Mouse (Mus musculus) cortical plate, adult 2 months (tissue): ENCODE results near the gene Mcm3. TPM values are rescaled to one million over a fixed set of nuclear protein-coding genes. Genes with fewer than 3 reads are reported as not detected.
"Not testable (repeated sequence)": the region's sequence is repeated elsewhere in the genome, so short reads cannot be mapped to it uniquely, and the experiment has no call there.

ENCODE experiments used
- H3K27ac ChIP-seq: fragments of 200-500 bp; 2 replicates; pipeline ENCODE4 v1.5.1; 2012; ENCODE audit warnings: low read length, control low read depth, inconsistent platforms; ENCODE audit not compliant: insufficient read depth
- H3K4me1 ChIP-seq: fragments of 200-500 bp; 2 replicates; pipeline ENCODE4 v1.6.1; 2011; ENCODE audit warnings: low read length; ENCODE audit not compliant: control insufficient read depth, insufficient read depth
- H3K4me3 ChIP-seq: fragments of 200-500 bp; 2 replicates; pipeline ENCODE4 v1.5.1; 2011; ENCODE audit warnings: mild to moderate bottlenecking, low read length, control low read depth; ENCODE audit not compliant: insufficient read depth
- CTCF ChIP-seq: fragments of 200-500 bp; IDR thresholded peaks from 2 replicates; pipeline ENCODE4 v1.5.1; 2011; ENCODE audit warnings: mild to moderate bottlenecking, control low read depth, low read length; ENCODE audit not compliant: insufficient read depth; ENCODE audit errors: extremely low read depth
- POLR2A ChIP-seq: fragments of 200-500 bp; IDR thresholded peaks from 2 replicates; pipeline ENCODE4 v1.6.1; 2011; ENCODE audit warnings: mild to moderate bottlenecking, low read length, control low read depth; ENCODE audit not compliant: insufficient read depth; ENCODE audit errors: extremely low read depth
- polyA plus RNA-seq: library from polyadenylated mRNA; depleted of rRNA; stranded (reverse); fragments of >200 nt; gene quantifications from 2 replicates; pipeline ENCODE4 v1.2.3, GENCODE M21; 2012; rRNA removed

The Mcm3 gene
- polyA plus RNA-seq, 1 experiment, result 3.3 TPM

DNA sequence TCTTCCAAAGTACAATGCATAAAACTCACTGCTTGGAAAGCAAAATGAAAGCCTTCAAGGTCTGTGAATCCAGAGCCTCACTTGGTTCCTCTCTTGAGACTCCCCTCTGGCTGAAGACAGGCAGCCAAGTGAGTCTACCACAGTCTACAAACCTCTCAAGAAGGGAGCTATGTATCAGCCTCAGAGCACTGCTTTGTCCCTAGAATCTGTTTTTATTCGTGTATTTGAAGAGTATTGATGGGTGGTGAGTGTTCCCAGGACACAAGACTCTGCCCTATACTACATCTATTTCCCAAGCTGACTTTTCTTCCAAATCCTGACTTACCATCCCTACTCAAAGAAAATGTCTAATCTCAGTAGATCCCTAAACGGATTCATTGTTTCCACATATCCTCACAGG lies 41.7 kb downstream of the Mcm3 start:
- TF ChIP-seq CTCF (no peak), POLR2A (no peak)
- Histone ChIP-seq H3K4me3 (no peak overlapping the region), H3K4me1 (no peaks in the 10 kb centered on the region), H3K27ac (no peak overlapping the region)

DNA sequence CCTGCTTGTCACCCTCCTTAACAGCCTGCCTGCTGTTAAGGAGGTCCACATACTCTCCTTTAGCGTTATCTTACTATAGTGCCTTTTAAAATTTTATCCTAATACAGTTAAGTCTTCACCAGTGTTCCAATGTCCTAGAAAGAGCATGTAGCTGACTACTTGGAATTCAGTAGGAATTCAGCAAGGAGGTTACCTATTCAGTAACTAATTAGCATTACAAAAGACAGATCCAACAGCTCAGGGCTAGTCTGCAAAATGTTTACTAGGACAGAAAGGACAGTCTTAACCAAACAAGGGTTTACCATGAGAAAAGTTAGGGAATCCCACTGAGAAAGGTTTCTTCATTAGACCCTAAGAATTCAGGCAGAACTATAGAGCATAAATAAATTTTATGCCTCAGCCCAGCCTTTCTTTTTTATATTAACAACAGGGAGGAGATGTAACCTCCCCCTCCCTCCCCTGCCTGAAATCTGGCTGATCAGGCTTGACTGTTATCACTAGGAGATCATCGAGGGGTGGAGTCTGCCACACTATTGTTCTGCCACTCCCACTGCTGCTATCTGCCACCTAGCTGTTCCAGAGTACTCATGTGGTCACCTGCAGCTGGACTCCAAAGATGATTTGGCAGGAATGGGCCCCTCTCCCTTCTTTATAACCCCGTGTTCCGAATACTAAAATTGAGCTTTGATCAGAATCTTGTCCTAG lies 45.9 kb downstream of the Mcm3 start:
- not testable (repeated sequence) for H3K27ac ChIP-seq, H3K4me3 ChIP-seq, H3K4me1 ChIP-seq

DNA sequence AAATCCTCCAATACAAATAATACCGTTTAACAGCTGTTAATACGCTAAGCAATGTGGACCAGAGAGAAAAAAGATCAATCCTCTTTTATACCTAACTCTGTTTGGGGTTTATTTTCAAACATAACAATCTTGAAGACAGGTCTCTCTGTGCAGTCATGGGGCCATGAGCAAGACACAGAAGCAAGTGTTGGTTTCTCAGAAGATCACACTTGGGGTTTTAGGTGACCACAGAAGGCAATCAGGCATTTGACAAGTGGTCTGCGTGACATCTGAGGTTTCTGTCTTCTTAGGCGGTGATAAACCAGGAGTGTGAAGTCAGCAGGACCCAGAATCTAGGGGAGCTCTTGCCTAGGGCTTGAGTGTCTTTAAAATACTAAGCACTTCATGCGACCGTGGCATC lies 53.6 kb downstream of the Mcm3 start:
- no peaks in the 10 kb centered on the region for H3K4me1 ChIP-seq
- no peak overlapping the region for H3K4me3 ChIP-seq
- no peak overlapping the region for H3K27ac ChIP-seq
- TF ChIP-seq CTCF, result no peak
- no peak for TF ChIP-seq POLR2A

DNA sequence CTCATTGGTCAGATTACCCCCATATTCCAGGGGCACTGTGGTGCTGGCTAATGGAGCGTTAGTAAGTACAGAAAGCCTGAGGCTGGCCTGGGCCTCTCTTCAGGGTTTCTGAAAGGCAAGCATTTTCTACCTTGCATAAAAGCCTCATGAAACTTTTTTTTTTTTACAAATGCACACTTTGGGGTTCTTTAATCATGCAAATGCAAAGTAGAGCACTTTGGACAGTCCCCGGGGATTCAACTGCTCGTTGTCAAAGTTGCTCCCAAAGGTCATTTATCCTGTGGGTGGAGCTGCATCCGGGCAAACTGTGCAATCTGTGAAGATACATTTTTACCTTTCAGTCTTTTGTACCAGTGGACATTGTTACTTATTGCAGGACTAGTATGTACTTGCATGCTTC lies 58.7 kb downstream of the Mcm3 start:
- peaks cover 2% of the 10 kb centered on the region for H3K4me1 ChIP-seq
- no peak overlapping the region for H3K4me3 ChIP-seq
- no peak for TF ChIP-seq POLR2A
- TF ChIP-seq CTCF, result no peak
- no peak overlapping the region for H3K27ac ChIP-seq

DNA sequence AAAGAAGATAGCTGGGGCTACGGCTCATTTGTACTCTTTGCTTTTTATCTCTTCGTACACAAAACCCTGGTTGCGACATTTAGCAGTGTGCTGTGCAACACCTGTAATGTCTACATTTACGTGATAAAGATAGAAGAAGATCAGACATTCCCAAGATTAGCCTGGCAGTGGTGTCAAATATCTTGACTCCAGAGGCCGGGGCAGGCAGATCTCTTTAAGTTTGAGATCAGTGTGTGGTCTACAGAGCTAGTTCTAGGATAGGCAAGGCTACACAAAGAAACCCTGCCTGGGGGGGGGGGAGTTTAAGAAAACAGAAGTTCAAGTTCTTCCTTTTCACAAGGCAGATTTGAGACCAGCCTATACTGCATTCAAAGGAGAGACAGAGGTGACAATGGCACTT lies 59.8 kb downstream of the Mcm3 start:
- H3K4me1 ChIP-seq, result peaks cover 2% of the 10 kb centered on the region

DNA sequence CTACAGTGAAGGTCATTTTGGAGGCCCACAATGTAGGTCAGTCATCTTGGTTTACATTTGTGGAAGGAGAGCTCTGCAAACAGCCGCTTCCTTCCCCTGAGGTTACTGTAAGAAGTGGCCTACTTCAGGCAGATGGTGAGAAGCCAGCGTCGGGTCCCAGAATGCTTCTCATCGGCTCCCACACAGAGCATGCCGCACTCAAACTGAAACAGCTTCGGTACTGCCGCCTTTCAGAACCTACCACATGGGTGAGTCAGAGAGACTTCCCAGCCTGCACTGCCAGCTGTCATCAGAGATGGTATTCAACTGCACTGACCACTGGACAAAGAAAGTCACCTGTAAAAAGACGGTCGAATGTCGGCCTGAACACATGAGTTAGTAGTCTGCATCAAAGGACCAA lies 60.3 kb downstream of the Mcm3 start:
- Histone ChIP-seq H3K4me1 (peaks cover 2% of the 10 kb centered on the region), H3K4me3 (no peak overlapping the region), H3K27ac (no peak overlapping the region)
- no peak for TF ChIP-seq CTCF
- no peak for TF ChIP-seq POLR2A

More for the DNA sequence above, 59.8 kb downstream of the Mcm3 start:
- Histone ChIP-seq H3K4me3 (no peak overlapping the region), H3K27ac (no peak overlapping the region)
- TF ChIP-seq POLR2A (no peak), CTCF (no peak)

DNA sequence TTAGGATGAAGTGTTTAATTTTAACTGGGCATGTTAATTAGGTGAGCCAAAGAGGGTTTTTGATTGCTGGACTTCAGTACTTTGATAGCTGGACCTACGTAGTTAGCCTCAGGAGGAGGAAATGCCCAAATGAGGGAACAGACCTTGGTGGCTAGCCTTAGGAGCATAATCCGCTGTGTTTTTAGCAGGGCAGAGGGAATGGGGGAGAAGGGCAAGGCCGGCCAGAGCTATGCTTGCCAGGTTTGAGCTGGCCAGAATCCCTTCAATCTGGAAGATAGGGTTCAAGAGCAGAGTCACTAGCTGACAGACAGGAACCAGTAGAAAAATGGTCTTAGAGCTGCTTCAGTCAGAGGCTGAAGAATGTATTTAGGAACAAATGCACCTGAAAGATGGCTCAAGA lies 62.5 kb downstream of the Mcm3 start:
- no peak overlapping the region for H3K27ac ChIP-seq
- peaks cover 2% of the 10 kb centered on the region for H3K4me1 ChIP-seq
- no peak overlapping the region for H3K4me3 ChIP-seq
- TF ChIP-seq POLR2A (no peak), CTCF (no peak)

DNA sequence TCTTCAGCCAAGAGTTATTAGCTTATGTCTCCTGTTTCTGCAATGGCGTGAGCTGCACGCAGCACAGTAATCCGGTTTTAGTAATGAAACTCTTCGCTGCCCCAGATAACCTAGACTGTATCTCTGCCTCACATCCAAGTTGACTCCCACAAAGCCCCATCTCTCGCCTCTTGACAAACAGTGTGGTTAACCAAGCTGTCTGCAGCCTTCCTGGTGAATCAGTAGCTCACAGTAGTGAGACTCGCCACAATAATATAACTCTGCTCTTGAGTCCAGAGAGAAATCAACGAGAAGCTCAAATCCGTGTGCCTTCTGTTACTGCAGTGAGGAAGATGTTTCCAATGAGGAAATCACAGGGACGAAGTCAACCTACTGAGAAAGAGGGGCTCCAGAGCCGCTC lies 65.7 kb downstream of the Mcm3 start:
- no peak overlapping the region for H3K27ac ChIP-seq
- TF ChIP-seq POLR2A (no peak), CTCF (no peak)
- peaks cover under 1% of the 10 kb centered on the region for H3K4me1 ChIP-seq
- no peak overlapping the region for H3K4me3 ChIP-seq

Other genes starting within 250 kb of the Mcm3 start
- gene Pkhd1, start 202.2 kb downstream of the Mcm3 start, polyA plus RNA-seq, result 0.02 and 0.04 TPM in 2 replicates
- gene Il17a, start 89.4 kb downstream of the Mcm3 start, polyA plus RNA-seq, result not detected in 2 replicates
- gene Il17f, start 29.7 kb downstream of the Mcm3 start, polyA plus RNA-seq, result not detected in 2 replicates
- gene Paqr8, start 70.3 kb upstream of the Mcm3 start, polyA plus RNA-seq, result 79.4 and 85.9 TPM in 2 replicates
- gene Efhc1, start 131.3 kb upstream of the Mcm3 start, polyA plus RNA-seq, result 2.0 and 2.2 TPM in 2 replicates